Mouse (Mus musculus): Measurements from ENCODE around the gene Bmp7. TPM values are rescaled to one million over a fixed set of nuclear protein-coding genes. Genes with fewer than 3 reads are reported as not detected.

Gene Bmp7
- total RNA-seq (2021), result 1 to 10 TPM in 1 of 2 experiments, under 1 TPM in 1; 0.87 to 1.8 TPM
- long read RNA-seq, experiment 1, partial matches to known transcripts, result 0 of 1 reads
- long read RNA-seq, experiment 1, other reads (novel, unspliced or antisense), result 1 of 1 reads
- long read RNA-seq, experiment 2, partial matches to known transcripts, result 0 of 3 reads
- long read RNA-seq, experiment 2, other reads (novel, unspliced or antisense), result 1 of 3 reads

DNA sequence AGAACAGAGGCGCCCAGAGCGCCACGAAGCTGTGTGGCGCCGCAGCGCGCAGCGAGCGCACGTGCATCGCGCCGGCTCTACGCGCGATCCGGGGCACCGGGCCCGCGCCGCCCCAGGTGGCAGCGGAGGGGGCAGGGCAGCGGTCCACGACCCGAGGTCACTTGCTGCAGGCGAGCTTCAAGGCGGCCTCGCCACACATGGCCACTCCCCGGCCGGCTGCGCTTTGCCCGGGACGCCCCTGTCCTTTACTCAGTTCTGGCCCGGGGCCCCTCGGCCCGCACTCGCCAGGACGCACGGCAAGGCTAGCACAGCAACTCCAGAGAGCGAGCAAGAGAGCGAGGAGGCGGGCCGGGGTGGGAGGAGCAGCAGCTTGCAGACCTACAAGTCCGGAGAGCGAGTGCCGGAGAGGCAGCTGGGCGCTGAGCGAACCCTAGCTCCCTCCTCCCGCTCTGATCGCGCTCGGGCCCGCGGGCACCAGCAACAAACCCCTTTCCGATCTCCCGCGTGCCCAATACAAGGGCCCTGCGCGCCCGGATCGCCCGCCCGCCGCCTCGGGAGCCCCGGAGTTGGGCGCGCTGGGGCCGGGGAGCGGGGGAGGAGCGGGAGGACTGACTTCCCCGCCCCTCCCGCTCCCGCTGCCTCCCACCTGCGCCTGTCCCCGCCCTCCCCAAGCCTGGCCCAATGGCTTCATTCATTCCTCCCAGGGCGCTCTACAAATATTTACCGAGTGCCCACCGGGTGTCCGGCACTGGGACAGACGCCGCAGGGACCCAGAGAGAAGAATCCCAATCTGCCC lies at the start of gene Bmp7:
Gene Bmp7 (minus strand): TSS at position 319 of the 796 bp plus-strand sequence.
- DNase-seq, result peak; percentile 62

DNA sequence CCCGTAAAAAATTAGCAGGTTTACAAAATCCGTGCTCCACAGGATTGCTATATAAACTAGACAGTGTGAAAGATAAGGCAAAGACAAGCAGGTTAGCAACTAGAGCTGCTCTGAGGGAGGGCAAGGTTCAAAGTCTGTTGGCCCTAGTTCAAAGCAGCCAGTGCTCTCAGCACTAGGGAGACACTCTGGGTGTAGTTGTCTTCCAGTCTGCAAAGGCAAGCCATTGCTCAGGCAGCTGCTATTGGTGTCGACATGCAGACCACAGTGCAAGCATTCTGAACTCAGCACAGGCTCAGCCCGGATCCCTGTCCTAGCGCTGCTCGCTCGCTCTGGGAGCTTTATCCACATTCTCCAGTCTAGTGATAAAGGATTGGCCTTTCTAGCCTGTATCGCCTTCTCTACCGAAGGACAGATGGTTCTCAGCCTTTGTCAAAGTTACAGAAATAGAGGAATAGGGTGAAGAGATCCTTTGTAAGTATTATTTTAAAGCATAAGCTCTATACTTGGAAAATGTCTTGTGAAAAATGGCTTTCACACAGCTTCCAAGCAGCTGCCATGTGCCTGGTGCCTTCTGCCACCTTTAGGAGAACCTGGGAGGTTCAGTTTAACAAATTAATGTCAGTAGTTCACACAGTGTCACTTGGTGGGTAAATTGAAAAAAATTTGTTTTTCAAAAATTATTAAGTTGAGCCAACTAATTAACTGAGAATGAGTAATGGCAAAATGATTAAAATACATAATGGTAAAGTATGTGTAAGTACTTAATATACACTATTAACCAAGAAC lies 42.8 kb upstream of the Bmp7 start:
- DNase-seq, result no peak

- no peak for DNase-seq
These were observed 39.7 kb upstream of the Bmp7 start for GRCm38 (mm10) chr2:172979666-172980345.

DNA sequence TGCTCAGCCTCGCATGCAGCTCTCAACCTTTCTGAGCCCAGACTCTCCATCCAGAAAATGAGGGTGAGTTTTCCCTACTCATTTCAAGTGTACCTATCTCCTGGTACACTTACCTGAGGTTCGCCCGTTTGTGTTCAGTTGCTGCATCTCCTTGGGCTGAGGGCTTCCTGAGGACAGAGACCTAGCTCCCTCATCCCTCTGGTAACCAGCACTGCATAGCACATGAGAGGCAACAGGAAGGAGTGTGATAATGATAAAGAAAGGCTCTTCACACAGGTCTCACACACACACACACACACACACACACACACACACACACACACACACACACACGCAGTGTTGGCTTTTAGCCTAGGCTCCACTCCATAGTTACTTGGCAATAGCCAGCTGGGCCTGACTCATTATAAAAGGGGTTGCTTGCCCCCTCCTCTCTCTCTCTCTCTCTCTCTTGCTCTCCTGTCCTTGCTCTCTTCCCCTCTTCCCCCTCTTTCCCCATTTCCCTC lies 38.1 kb upstream of the Bmp7 start:
- no peak for DNase-seq

- DNase-seq, result peak; percentile 41
These were observed 37.4 kb upstream of the Bmp7 start, which contains the start of gene Spo11 for GRCm38 (mm10) chr2:172977409-172978130. TSS of gene Spo11 (plus strand) at chr2:172977700.

DNA sequence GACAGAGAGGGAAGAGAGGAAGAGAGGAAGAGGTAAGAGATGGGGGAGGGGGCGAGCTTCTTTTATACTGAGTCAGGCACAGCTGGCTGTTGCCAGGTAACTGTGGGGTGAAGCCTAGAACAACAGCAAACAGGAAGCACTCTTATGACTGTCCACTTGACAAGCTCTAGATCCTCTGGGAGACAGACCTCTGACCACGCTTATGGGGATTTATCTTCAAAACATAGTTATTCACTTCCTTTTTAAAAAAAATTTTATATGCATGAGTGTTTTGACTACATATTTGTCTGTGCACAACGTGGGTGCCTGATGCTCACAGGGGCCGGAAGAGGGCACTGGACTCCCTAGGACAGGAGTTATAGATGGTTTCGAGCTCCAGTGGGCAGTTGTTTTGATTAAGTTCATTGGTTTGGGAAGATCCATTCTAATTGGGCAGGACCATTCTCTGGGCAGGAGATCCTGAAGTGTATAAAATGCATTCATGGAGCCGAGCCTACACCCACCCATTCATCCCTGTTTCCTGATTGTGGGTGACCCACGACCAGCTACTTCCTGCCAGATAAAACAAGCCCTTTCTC lies 36.6 kb upstream of the Bmp7 start:
- no peak for DNase-seq

- DNase-seq, result no peak
These were observed 35.0 kb upstream of the Bmp7 start for GRCm38 (mm10) chr2:172975159-172975558.

DNA sequence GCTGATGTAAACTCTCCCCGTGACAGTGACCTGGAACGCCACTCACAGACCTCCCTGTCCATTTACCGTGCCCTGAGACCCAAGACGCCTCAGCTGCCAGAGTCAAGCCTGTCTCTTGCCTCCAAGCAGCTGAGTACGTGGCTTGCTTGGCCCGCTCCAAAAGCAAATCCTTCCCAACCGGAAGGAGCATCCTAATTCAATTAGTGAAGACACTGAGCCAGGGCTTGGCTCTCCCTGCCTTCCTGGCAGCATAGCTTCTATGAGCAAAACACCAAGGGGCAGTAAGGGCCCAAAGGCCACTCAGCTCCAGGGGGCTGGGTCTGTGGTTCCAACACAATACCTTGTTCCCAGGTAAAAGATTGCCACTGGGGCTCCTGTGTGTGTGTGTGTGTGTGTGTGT lies 34.6 kb upstream of the Bmp7 start:
- peak; percentile 43 for DNase-seq

- DNase-seq, result peak; percentile 51
These were observed 33.9 kb upstream of the Bmp7 start for GRCm38 (mm10) chr2:172973806-172974565.

DNA sequence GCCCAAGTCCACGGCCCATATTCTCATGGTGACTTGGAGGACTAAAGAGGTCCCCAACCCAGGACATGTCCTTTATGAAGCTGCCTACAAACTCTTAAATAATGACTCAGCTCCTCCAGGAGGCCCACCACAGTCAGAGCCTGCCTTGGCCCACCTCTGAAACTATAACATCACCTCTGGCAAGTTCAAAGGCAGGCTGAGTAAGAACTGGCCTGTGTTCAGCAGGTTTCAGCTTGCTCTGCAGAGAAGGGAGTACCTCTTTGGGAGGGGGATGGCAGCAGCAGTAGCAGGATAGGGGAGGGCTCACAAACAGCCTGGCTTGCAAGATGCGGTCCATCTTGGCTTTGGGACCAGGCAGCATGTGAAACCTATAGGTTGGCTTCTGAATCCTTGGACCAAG lies 31.7 kb upstream of the Bmp7 start:
- DNase-seq, result no peak

GRCm38 (mm10) chr2:172966480-172966879 lies 26.4 kb upstream of the Bmp7 start:
- DNase-seq, result no peak

GRCm38 (mm10) chr2:172965249-172965648 lies 25.1 kb upstream of the Bmp7 start:
- no peak for DNase-seq

GRCm38 (mm10) chr2:172961211-172961610 lies 21.1 kb upstream of the Bmp7 start:
- no peak for DNase-seq

DNA sequence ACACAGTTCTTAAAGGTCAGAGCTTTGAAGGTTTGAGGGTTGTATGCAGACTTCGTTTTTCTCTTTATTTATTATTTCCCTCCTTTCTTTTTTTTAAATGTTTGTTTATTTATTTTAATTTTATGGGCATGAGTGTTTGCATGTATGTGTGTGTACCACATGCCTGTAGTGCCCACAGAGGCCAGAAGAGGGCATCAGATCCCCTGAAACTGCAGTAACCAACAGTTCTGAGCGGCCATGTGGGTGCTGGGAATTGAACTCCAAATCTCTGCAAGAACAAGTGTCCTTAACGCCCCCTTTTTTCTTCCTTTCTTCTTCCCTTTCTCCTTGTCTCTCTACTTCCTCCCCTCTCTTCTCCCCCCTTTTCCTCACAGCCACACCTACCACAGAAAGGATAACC lies 20.2 kb upstream of the Bmp7 start:
- DNase-seq, result no peak

DNA sequence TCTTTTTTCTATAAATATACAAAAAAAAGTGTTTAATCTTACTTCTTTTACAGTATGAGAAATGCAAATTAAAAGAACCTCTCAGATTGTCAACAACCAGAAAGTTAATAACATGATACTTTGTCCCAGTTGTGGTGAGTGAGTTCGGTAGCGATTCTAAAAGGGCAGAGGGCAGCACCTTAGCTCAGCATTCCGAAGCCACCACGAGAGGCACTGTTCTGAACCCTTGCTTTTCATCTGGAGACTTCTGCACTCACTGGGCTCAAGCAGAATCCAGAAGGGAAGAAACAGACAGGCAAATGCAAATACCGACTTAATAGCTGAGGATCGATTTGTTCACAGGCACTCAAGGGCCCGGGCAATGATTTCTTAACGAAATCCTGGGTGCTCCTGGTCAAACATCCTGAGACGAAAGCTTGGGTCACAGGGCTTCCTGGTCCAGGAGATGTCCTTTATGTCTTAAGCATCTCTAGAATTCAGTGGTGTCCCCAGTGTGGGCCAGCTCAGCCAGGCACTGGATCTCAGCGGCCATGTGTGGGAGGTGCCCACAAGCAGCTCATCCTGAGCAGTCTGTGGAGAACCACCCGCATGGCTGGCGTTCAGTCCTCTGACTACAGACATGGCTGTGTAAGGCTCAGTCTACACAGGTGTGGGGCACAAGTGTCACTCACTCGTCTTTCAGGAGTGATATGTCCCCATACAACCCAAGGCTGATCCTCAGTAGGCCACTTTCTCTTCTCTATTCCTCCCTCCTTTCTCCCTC lies 19.1 kb upstream of the Bmp7 start:
- no peak for DNase-seq

DNA sequence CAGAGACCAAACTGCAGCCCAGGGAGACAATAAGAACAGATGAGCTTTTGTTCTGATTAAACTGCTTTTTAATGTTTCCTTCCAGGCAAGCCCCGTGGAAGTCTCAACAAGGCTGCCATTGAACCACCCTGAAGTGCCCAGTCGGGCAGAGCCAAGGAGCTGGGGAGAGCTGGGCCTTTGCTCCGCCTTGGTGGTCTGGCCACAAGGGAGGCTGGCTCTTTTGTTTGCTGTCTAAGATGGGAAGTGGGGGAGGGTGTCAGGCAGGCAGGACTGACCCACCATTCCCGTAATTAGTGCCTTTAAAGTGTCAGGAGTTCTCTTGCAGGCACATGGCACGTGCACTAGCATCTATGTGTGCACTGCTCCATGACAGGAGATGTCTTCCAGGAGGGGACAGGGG lies 18.5 kb upstream of the Bmp7 start:
- DNase-seq, result no peak

- no peak for DNase-seq
These were observed 11.9 kb upstream of the Bmp7 start for GRCm38 (mm10) chr2:172951976-172952375.

- DNase-seq, result no peak
These were observed 10.6 kb upstream of the Bmp7 start for GRCm38 (mm10) chr2:172950722-172951121.

DNA sequence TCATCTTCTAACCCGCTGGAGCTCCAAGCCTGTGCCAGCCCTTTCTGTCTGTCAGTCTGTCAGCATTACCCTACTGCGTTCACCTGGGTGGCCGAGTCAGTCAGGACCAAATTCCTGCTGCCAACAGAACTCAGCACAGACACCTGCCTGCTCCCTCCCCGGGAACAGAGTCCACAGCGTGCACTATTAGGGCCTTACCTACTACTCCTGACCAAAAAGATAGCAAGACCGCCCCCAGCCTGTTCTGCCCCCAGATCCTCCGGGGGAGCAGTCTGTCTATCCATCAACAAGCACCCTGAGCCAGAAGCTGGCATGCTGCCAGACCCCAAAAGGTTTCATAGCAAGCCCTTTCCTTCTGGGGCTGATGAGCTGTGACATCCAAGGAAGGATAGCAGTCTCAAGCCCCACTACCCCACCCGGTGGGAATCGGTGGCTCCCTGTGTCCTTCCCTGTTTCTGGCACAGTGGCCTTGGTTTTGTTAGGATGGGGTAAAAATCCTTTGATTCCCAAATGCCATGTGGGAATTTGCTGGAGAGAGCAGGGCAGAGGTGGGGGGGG lies 10.1 kb upstream of the Bmp7 start:
- DNase-seq, result no peak

Data from gastrocnemius, postnatal 25 days (tissue).